Mouse (Mus musculus) liver, embryonic 18 days (tissue): ENCODE results near the gene Olfr374. TPM values are rescaled to one million over a fixed set of nuclear protein-coding genes. Genes with fewer than 3 reads are reported as not detected.

ENCODE experiments used
- polyA plus RNA-seq: library from polyadenylated mRNA; depleted of rRNA; stranded (reverse); fragments of >200 nt; gene quantifications from 2 replicates; pipeline ENCODE4 v1.2.3, GENCODE M21; 2012; rRNA removed

Gene Olfr374
- 0.01 TPM in 1 of 2 replicates, not detected in the other for polyA plus RNA-seq

GRCm38 (mm10) chr8:72106740-72107139, at the start of gene Olfr374:
Gene Olfr374 (plus strand): TSS chr8:72107040.

GRCm38 (mm10) chr8:72082877-72083276, 24.0 kb upstream of the Olfr374 start, which contains the start of gene Olfr373:
Gene Olfr373 (plus strand): TSS chr8:72083177.

GRCm38 (mm10) chr8:72134756-72135445, 28.1 kb downstream of the Olfr374 start, which contains the start of gene Tpm4:
Gene Tpm4 (plus strand): TSS chr8:72134975.

GRCm38 (mm10) chr8:72160707-72161697, 54.2 kb downstream of the Olfr374 start, which contains the start of gene Rab8a:
Gene Rab8a (plus strand): TSS chr8:72161200.

Other genes with a start within 250 kb of the Olfr374 start
- 0.46 and 0.58 TPM in 2 replicates for gene Zfp709, start 225.0 kb upstream of the Olfr374 start, polyA plus RNA-seq
- 0.52 and 0.56 TPM in 2 replicates for gene Zfp882, start 198.4 kb upstream of the Olfr374 start, polyA plus RNA-seq
- 5.0 and 5.2 TPM in 2 replicates for gene Zfp617, start 198.4 kb upstream of the Olfr374 start, polyA plus RNA-seq
- 6.4 and 7.1 TPM in 2 replicates for gene Zfp961, start 156.0 kb upstream of the Olfr374 start, polyA plus RNA-seq
- gene Cyp4f18, start 97.4 kb upstream of the Olfr374 start, polyA plus RNA-seq = 5.9 and 6.0 TPM in 2 replicates
- not detected in 2 replicates for gene Olfr372, start 65.8 kb upstream of the Olfr374 start, polyA plus RNA-seq
- gene Olfr373, start 23.9 kb upstream of the Olfr374 start, polyA plus RNA-seq = not detected in 2 replicates
- gene Tpm4, start 27.9 kb downstream of the Olfr374 start, polyA plus RNA-seq = 60.7 and 68.7 TPM in 2 replicates
- 66.6 and 67.5 TPM in 2 replicates for gene Rab8a, start 54.2 kb downstream of the Olfr374 start, polyA plus RNA-seq
- gene Hsh2d, start 82.6 kb downstream of the Olfr374 start, polyA plus RNA-seq = 0.89 and 1.6 TPM in 2 replicates
- 0.03 TPM in 1 of 2 replicates, not detected in the other for gene Cib3, start 105.8 kb downstream of the Olfr374 start, polyA plus RNA-seq
- not detected in 2 replicates for gene Gm11034, start 106.6 kb downstream of the Olfr374 start, polyA plus RNA-seq
- gene Fam32a, start 112.7 kb downstream of the Olfr374 start, polyA plus RNA-seq = 28.3 and 28.8 TPM in 2 replicates
- gene Ap1m1, start 133.0 kb downstream of the Olfr374 start, polyA plus RNA-seq = 33.5 and 36.0 TPM in 2 replicates
- gene Gm10282, start 198.2 kb downstream of the Olfr374 start, polyA plus RNA-seq = 5.7 and 6.6 TPM in 2 replicates
- 4.9 and 5.6 TPM in 2 replicates for gene Klf2, start 212.0 kb downstream of the Olfr374 start, polyA plus RNA-seq